Mouse (Mus musculus): ENCODE measurements around the gene Ascc3. TPM values are rescaled to one million over a fixed set of nuclear protein-coding genes. Genes with fewer than 3 reads are reported as not detected.

Ascc3 gene
- polyA plus RNA-seq (2015; fragmentation: Nextera tagmentation; extraction: Ambion mirVana) = 11.6 and 11.9 TPM in 2 replicates

- Histone ChIP-seq H3K36me3 (replicated peaks) (no peaks in the 10 kb centered on the region), H3K9me3 (replicated peaks) (no peaks in the 10 kb centered on the region), H3K27ac (replicated peaks) (peak within 1 kb of the TSS; percentile 92), H3K4me1 (replicated peaks) (peaks cover 9% of the 10 kb centered on the region), H3K27me3 (no peaks in the 10 kb centered on the region), H3K4me2 (peak within 1 kb of the TSS; percentile 71), H3K4me3 (replicated peaks) (peak within 1 kb of the TSS; percentile 94), H3K9ac (peak within 1 kb of the TSS; percentile 88)
- ATAC-seq (ENCODE audit: insufficient read depth) = peak; percentile 98
- WGBS (ENCODE audit: insufficient replicate concordance) = under 1% methylated on average over 79 of the region's 79 CpGs
These were observed at the start of gene Ascc3 for GRCm38 (mm10) chr10:50592355-50593293. TSS of gene Ascc3 (plus strand) at chr10:50592669.

DNA sequence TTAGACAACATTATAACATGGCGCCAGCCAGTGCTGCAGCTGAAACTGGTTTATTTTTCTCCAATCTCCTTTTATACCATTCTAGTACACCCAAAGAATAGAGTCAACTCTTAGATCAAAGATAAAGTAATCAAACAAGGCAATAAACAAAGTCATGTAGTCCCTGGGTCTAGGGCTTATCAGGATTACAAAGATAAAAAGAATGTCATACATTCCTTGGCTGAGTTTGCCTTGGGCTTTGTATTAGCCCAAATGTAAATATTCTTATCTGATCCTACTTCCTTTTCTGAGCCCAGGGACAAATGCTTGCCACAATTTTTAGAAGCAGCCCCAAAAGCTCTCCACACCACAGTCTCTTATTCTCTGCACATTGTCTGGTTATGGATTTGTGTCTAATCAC, 7.7 kb upstream of the Ascc3 start:
- H3K27me3 ChIP-seq = no peaks in the 10 kb centered on the region
- no peaks in the 10 kb centered on the region for H3K36me3 ChIP-seq (replicated peaks)
- H3K4me3 ChIP-seq (replicated peaks) = no peak overlapping the region
- H3K9ac ChIP-seq = no peak overlapping the region
- no peak overlapping the region for H3K4me2 ChIP-seq
- ATAC-seq (ENCODE audit: insufficient read depth) = no peak
- H3K4me1 ChIP-seq (replicated peaks) = no peaks in the 10 kb centered on the region
- no peak overlapping the region for H3K27ac ChIP-seq (replicated peaks)
- 68% methylated on average over 1 of the region's 1 CpGs for WGBS (ENCODE audit: insufficient replicate concordance)
- no peaks in the 10 kb centered on the region for H3K9me3 ChIP-seq (replicated peaks)

DNA sequence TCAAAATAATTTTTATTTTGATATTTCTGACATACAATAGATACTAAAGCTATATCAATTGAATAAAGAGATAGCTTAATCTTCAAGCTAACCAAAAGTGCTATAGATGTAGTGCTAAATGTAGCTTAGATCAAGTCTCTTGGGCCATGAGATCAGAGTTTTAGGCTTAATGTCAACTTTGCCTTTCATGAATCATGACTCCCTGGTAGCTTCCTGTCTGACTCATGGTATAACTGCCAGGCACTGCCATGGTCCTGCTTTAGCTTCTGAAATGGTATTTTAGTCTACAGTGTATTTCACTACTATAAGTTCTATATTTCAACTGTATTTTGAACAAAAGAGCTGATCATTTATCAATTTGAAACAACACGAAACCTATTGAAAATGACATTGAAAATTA, 5.9 kb upstream of the Ascc3 start:
- Histone ChIP-seq H3K27ac (replicated peaks) (no peak overlapping the region), H3K9ac (no peak overlapping the region), H3K4me1 (replicated peaks) (no peaks in the 10 kb centered on the region), H3K27me3 (no peaks in the 10 kb centered on the region), H3K4me3 (replicated peaks) (no peak overlapping the region), H3K9me3 (replicated peaks) (no peaks in the 10 kb centered on the region), H3K4me2 (no peak overlapping the region), H3K36me3 (replicated peaks) (no peaks in the 10 kb centered on the region)
- no peak for ATAC-seq (ENCODE audit: insufficient read depth)
- WGBS (ENCODE audit: insufficient replicate concordance) = 56% methylated on average over 1 of the region's 1 CpGs

GRCm38 (mm10) chr10:50593371-50593770, 902 bp downstream of the Ascc3 start:
- H3K4me2 ChIP-seq = peak overlapping the region; percentile 71
- no peaks in the 10 kb centered on the region for H3K36me3 ChIP-seq (replicated peaks)
- H3K4me1 ChIP-seq (replicated peaks) = peaks cover 17% of the 10 kb centered on the region
- H3K9ac ChIP-seq = peak overlapping the region; percentile 88
- no peaks in the 10 kb centered on the region for H3K9me3 ChIP-seq (replicated peaks)
- H3K27ac ChIP-seq (replicated peaks) = peak overlapping the region; percentile 92
- peak overlapping the region; percentile 94 for H3K4me3 ChIP-seq (replicated peaks)
- ATAC-seq (ENCODE audit: insufficient read depth) = no peak
- H3K27me3 ChIP-seq = no peaks in the 10 kb centered on the region
- WGBS (ENCODE audit: insufficient replicate concordance) = 51% methylated on average over 12 of the region's 12 CpGs

- no peak overlapping the region for H3K4me3 ChIP-seq (replicated peaks)
- no peaks in the 10 kb centered on the region for H3K36me3 ChIP-seq (replicated peaks)
- H3K4me1 ChIP-seq (replicated peaks) = peaks cover 20% of the 10 kb centered on the region
- H3K9ac ChIP-seq = no peak overlapping the region
- H3K4me2 ChIP-seq = peak overlapping the region; percentile 46
- no peaks in the 10 kb centered on the region for H3K27me3 ChIP-seq
- ATAC-seq (ENCODE audit: insufficient read depth) = no peak
- no peaks in the 10 kb centered on the region for H3K9me3 ChIP-seq (replicated peaks)
- H3K27ac ChIP-seq (replicated peaks) = 0 out of 2 replicates have a peak overlapping the region, but pooled peaks have one; percentile 53
These were observed 2.9 kb downstream of the Ascc3 start for GRCm38 (mm10) chr10:50595340-50595739.

DNA sequence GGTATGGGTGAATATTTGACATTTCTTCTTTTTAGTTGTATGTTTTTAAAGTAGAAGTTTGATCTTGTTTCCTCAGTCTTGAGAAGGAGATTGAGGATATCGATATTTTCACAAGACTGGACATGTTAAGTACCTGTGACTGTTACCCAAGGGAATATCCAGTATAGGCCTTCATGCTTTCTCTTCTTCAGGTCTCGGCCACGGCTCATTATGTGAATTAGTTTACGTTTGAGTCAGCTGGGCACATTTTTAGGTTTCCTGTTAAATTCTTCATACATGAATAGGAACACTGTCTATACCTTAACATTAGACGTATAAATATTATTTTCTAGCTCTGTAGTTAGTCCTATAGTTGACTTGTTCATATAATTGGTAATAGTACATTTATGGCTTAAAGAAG, 12.4 kb downstream of the Ascc3 start:
- 78% methylated on average over 5 of the region's 5 CpGs for WGBS (ENCODE audit: insufficient replicate concordance)

DNA sequence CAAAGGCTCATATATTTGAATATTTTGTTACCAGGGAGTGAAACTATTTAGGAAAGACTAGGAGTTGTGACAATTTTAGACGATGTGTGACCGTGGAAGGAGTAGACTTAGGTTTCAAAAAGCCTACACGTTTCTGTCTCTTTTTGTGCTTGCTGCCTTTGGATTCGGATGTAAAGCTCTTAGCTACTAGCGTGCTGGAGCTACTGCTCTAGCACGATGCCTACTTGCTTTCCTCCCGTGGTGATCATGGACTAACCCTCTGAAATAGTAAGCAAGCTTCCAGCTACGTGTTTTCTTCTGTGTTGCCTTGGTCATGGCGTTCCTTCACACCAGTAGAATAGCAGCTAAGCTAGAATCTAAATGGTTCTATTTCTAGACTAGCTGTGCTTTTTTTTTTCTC, 21.4 kb downstream of the Ascc3 start:
- no peak overlapping the region for H3K4me2 ChIP-seq
- no peaks in the 10 kb centered on the region for H3K9me3 ChIP-seq (replicated peaks)
- H3K4me1 ChIP-seq (replicated peaks) = no peaks in the 10 kb centered on the region
- H3K4me3 ChIP-seq (replicated peaks) = no peak overlapping the region
- H3K36me3 ChIP-seq (replicated peaks) = peaks cover 11% of the 10 kb centered on the region
- H3K9ac ChIP-seq = no peak overlapping the region
- no peaks in the 10 kb centered on the region for H3K27me3 ChIP-seq
- no peak overlapping the region for H3K27ac ChIP-seq (replicated peaks)
- no peak for ATAC-seq (ENCODE audit: insufficient read depth)
- 81% methylated on average over 9 of the region's 9 CpGs for WGBS (ENCODE audit: insufficient replicate concordance)

More for the DNA sequence above, 12.4 kb downstream of the Ascc3 start:
- Histone ChIP-seq H3K9me3 (replicated peaks) (no peaks in the 10 kb centered on the region), H3K4me1 (replicated peaks) (no peaks in the 10 kb centered on the region), H3K4me2 (no peak overlapping the region), H3K27me3 (no peaks in the 10 kb centered on the region), H3K9ac (no peak overlapping the region), H3K36me3 (replicated peaks) (0 out of 2 replicates have a peak, but pooled peaks cover 11% of the 10 kb centered on the region), H3K27ac (replicated peaks) (no peak overlapping the region), H3K4me3 (replicated peaks) (no peak overlapping the region)
- ATAC-seq (ENCODE audit: insufficient read depth) = no peak

DNA sequence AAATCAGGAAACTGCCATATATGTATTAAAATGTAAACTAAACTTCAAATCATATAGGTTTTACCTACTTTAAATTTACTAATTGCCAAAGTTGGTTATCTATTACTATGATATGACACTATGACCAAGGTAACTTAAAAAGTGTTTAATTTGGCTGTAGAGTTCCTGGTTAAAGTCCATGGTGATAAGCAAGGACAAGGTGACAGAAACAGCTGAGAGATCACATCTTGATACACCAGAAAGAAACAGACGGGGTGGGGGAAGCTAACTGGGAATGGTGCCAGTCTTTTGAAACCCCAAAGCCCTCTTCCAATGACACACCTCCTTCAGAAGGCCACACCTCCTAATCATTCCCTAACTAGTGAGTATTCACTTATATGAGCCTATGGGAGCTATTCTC, 33.4 kb downstream of the Ascc3 start:
- no peaks in the 10 kb centered on the region for H3K9me3 ChIP-seq (replicated peaks)
- H3K4me3 ChIP-seq (replicated peaks) = no peak overlapping the region
- H3K27me3 ChIP-seq = no peaks in the 10 kb centered on the region
- no peaks in the 10 kb centered on the region for H3K4me1 ChIP-seq (replicated peaks)
- ATAC-seq (ENCODE audit: insufficient read depth) = no peak
- H3K4me2 ChIP-seq = no peak overlapping the region
- peaks cover 20% of the 10 kb centered on the region for H3K36me3 ChIP-seq (replicated peaks)
- H3K27ac ChIP-seq (replicated peaks) = no peak overlapping the region
- WGBS (ENCODE audit: insufficient replicate concordance) = 36% methylated on average over 1 of the region's 1 CpGs
- H3K9ac ChIP-seq = no peak overlapping the region

- no peak overlapping the region for H3K27ac ChIP-seq (replicated peaks)
- peaks cover 10% of the 10 kb centered on the region; the same call in 1 of the 2 replicates for H3K36me3 ChIP-seq (replicated peaks)
- WGBS (ENCODE audit: insufficient replicate concordance) = 71% methylated on average over 1 of the region's 1 CpGs
- no peak for ATAC-seq (ENCODE audit: insufficient read depth)
- H3K4me3 ChIP-seq (replicated peaks) = no peak overlapping the region
- H3K27me3 ChIP-seq = no peaks in the 10 kb centered on the region
- no peak overlapping the region for H3K9ac ChIP-seq
- no peaks in the 10 kb centered on the region for H3K9me3 ChIP-seq (replicated peaks)
- no peaks in the 10 kb centered on the region for H3K4me1 ChIP-seq (replicated peaks)
- H3K4me2 ChIP-seq = no peak overlapping the region
These were observed 47.1 kb downstream of the Ascc3 start for GRCm38 (mm10) chr10:50639607-50640006.

DNA sequence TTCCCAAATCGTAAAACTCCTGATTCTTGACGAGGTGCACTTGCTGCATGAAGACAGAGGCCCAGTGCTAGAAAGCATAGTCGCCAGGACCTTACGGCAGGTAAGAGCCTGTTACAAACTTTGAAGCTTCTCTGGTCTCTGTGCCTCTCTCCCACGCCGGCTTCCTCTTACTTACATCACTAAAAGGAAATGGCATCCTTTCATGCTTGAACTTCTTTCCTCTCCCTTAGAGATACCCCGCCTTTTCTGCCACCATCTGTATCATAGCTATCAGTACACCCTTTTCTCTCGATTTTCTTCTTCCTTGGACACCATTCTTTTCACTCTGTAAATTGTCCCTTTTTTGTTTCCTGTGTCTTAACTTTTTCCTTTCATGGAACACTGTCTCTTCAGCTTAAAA, 58.1 kb downstream of the Ascc3 start:
- Histone ChIP-seq H3K9me3 (replicated peaks) (no peaks in the 10 kb centered on the region), H3K27me3 (no peaks in the 10 kb centered on the region), H3K4me1 (replicated peaks) (no peaks in the 10 kb centered on the region), H3K4me3 (replicated peaks) (no peak overlapping the region), H3K9ac (no peak overlapping the region), H3K4me2 (no peak overlapping the region), H3K27ac (replicated peaks) (no peak overlapping the region), H3K36me3 (replicated peaks) (peaks cover 23% of the 10 kb centered on the region; the same call in 1 of the 2 replicates)
- WGBS (ENCODE audit: insufficient replicate concordance) = 78% methylated on average over 8 of the region's 8 CpGs
- no peak for ATAC-seq (ENCODE audit: insufficient read depth)

GRCm38 (mm10) chr10:50653551-50653950, 61.1 kb downstream of the Ascc3 start:
- Histone ChIP-seq H3K36me3 (replicated peaks) (peaks cover 18% of the 10 kb centered on the region; the same call in 1 of the 2 replicates), H3K9ac (no peak overlapping the region), H3K4me3 (replicated peaks) (no peak overlapping the region), H3K9me3 (replicated peaks) (no peaks in the 10 kb centered on the region), H3K4me1 (replicated peaks) (no peaks in the 10 kb centered on the region), H3K27ac (replicated peaks) (no peak overlapping the region), H3K4me2 (no peak overlapping the region), H3K27me3 (no peaks in the 10 kb centered on the region)
- WGBS (ENCODE audit: insufficient replicate concordance) = 84% methylated on average over 3 of the region's 3 CpGs
- no peak for ATAC-seq (ENCODE audit: insufficient read depth)

Measured in liver, embryonic 15.5 days (tissue).